Mouse (Mus musculus) kidney, embryonic 16.5 days (tissue): ENCODE results near the gene Cab39. TPM values are rescaled to one million over a fixed set of nuclear protein-coding genes. Genes with fewer than 3 reads are reported as not detected.

Experiments used
- ATAC-seq: fragments of 200-750 bp; cut with Nextera tagmentation; 2 replicates; pipeline ENCODE4 v1.8.0; 2017; ENCODE audit warnings: moderate TSS enrichment; ENCODE audit not compliant: low FRiP score, low TSS enrichment
- H3K27ac ChIP-seq: fragments of 300-500 bp; sonication (generic); 2 replicates; pipeline ENCODE4 v1.5.1; 2014; ENCODE audit warnings: low read length
- H3K27me3 ChIP-seq: fragments of 300-500 bp; sonication (generic); 2 replicates; pipeline ENCODE4 v1.6.1; 2014; ENCODE audit warnings: low read length, control low read depth, mixed read lengths; ENCODE audit not compliant: insufficient read depth
- H3K36me3 ChIP-seq: fragments of 300-500 bp; sonication (generic); 2 replicates; pipeline ENCODE4 v1.6.1; 2014; ENCODE audit warnings: low read length, control low read depth, mixed read lengths; ENCODE audit not compliant: insufficient read depth
- H3K4me1 ChIP-seq: fragments of 300-500 bp; sonication (generic); 2 replicates; pipeline ENCODE4 v1.6.1; 2014; ENCODE audit warnings: low read length, control low read depth, mixed read lengths; ENCODE audit not compliant: insufficient read depth
- H3K4me2 ChIP-seq: fragments of 300-500 bp; sonication (generic); replicated peaks from 2 replicates; pipeline ENCODE4 v1.6.1; 2014; ENCODE audit warnings: low read depth, low read length
- H3K4me3 ChIP-seq: fragments of 300-500 bp; sonication (generic); 2 replicates; pipeline ENCODE4 v1.5.1; 2014; ENCODE audit warnings: mild to moderate bottlenecking, low read length
- H3K9ac ChIP-seq: fragments of 300-500 bp; sonication (generic); replicated peaks from 2 replicates; pipeline ENCODE4 v1.6.1; 2014; ENCODE audit warnings: low read length
- H3K9me3 ChIP-seq: fragments of 300-500 bp; sonication (generic); 2 replicates; pipeline ENCODE4 v1.6.1; 2016; ENCODE audit warnings: low read length, control low read depth
- WGBS: fragments of 180-500 bp; shearing (Covaris S2); extraction: QIAGEN DNeasy Blood & Tissue Kit; methylation state at CpG from one replicate; pipeline ENCODE4 v1.1.7; 2014; 5-methylcytosine and 5-hydroxymethylcytosine counted together
- microRNA-seq: library from miRNA; unstranded; fragments of <30 nt; microRNA quantifications from one replicate; pipeline ENCODE4, GENCODE M21; 2016
- polyA plus RNA-seq: library from polyadenylated mRNA; unstranded; fragments of >200 nt; fragmentation: Nextera tagmentation; extraction: Ambion mirVana; gene quantifications from 2 replicates; pipeline ENCODE4 v1.2.1, GENCODE M21; 2015

The Cab39 gene
- polyA plus RNA-seq, 1 experiment from 2014 or later = 26.9 TPM

DNA sequence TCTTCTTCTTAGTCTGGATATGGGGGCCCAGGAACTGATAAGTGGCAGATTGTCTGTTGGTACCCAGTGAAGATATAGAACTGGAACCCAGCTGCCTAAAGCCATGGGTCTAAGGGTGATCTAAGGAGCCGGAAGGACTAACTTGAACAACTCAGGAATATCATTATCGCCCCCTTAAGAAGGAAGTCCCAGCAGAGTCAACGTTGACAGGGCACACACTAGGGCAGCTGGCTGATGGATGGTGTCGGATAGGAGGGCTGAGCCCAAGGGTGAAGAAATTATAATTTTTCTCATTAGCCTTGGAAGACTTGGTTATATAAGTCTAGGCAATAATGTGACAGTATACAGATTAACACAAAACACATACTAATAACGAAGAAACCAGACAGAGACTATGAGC is 102.9 kb downstream of the Cab39 start:
- no peak for ATAC-seq
- H3K27me3 ChIP-seq = no peaks in the 10 kb centered on the region
- no peak overlapping the region; the same call in 1 of the 2 replicates for H3K27ac ChIP-seq
- H3K9me3 ChIP-seq = no peaks in the 10 kb centered on the region
- H3K36me3 ChIP-seq = no peaks in the 10 kb centered on the region
- peak overlapping the region; percentile 83 for H3K4me3 ChIP-seq
- WGBS = 76% methylated on average over 5 of the region's 5 CpGs
- H3K4me2 ChIP-seq = peak overlapping the region; percentile 82
- peaks cover 57% of the 10 kb centered on the region for H3K4me1 ChIP-seq
- H3K9ac ChIP-seq = peak overlapping the region; percentile 83

DNA sequence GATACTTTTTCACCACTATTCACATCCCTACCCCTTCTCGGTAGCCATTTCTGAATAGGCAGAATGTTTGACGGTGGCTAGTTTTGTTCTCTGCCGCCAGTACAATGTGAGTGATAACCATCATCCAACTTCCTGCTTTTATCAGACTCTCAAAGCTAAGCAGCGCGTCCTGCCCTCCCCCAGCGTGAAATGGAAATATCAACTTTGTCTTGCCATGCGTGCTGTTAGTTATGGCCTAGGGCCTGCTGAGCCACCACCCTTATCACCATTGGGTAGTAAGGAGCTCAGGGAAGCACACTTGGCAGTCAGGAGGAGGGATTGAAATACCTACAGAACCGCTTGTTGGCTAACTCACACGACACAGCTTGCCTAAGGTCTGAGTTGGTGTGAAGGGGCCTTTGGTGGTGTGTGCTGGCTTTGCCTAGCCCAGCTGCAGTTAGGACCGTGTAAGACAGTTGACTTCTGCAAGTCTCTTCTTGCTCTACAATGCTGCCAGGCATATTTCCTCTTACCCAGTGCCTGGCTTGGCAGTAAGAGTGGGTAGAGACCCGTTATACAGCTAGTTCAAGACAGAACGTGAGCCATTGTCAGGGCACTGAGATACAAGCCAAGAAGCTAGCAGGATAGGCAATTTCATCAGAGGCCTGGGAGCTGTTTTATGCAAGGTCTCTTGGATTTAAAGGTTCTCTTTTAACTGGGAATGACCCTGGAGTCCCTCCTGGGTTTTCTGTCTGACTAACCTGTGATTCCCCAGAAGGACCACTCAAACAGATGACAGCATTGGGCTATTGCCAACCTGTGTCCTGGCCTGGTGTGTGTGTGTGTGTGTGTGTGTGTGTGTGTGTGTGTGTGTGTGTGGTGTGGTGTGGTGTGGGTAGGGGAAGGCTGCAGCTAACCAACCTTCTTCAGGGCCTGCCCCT is 103.8 kb downstream of the Cab39 start:
- Histone ChIP-seq H3K9ac (peak overlapping the region; percentile 1; the same call in 1 of the 2 replicates), H3K4me2 (peak overlapping the region; percentile 82), H3K36me3 (no peaks in the 10 kb centered on the region), H3K4me1 (peaks cover 66% of the 10 kb centered on the region), H3K27ac (peak overlapping the region; percentile 35; the same call in 1 of the 2 replicates), H3K9me3 (no peaks in the 10 kb centered on the region), H3K4me3 (no peak overlapping the region), H3K27me3 (no peaks in the 10 kb centered on the region)
- 59% methylated on average over 12 of the region's 12 CpGs for WGBS
- no peak for ATAC-seq

DNA sequence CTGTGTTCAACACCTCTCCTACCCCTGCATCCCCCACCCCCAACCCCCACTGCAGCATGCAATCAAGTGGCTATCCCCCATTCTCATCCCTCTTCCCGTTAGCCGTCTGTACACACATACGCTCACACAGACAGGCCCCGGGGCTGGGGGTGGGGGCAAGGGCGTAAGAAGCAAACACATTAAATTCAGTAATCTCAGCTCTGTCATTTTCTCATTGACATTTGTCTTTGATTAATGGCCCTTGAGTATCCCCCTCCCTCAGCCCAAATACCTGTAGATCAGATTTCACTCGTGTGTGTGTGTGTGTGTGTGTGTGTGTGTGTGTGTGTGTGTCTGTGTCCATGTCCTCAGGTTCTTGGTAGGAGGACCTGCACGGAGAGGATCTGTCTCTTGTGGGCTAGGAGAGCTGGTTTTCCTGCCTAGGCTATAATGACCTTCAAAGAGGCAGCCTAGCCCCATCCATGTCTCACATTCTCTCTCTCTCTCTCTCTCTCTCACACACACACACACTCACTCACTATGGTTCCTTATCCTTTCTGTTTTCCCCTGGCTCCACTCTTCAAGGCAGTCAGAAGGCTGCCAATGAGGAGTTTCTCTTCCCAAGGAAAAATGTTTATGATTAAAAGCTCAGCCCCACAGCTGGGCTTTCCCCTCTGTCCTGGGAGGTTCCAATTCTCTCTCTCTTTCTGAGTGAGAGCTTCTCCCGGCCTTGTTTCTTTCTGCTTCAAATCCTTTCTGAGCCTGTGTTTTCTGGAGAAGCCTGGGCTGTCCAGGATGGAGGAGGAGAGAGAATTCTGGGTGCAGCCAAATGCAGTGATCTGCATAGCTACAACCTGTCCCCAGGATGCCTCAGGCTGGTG is 104.9 kb downstream of the Cab39 start:
- Histone ChIP-seq H3K4me3 (no peak overlapping the region), H3K4me2 (peak overlapping the region; percentile 19; the same call in 1 of the 2 replicates), H3K27me3 (no peaks in the 10 kb centered on the region), H3K9me3 (no peaks in the 10 kb centered on the region), H3K27ac (peak overlapping the region; percentile 11; the same call in 1 of the 2 replicates), H3K4me1 (peaks cover 71% of the 10 kb centered on the region), H3K9ac (peak overlapping the region; percentile 32; the same call in 1 of the 2 replicates), H3K36me3 (peaks cover 4% of the 10 kb centered on the region)
- WGBS = 26% methylated on average over 8 of the region's 8 CpGs
- no peak for ATAC-seq

GRCm38 (mm10) chr1:85898761-85899387 is 105.6 kb downstream of the Cab39 start:
- Histone ChIP-seq H3K4me2 (no peak overlapping the region), H3K4me1 (peaks cover 71% of the 10 kb centered on the region), H3K27ac (no peak overlapping the region; the same call in 1 of the 2 replicates), H3K36me3 (peaks cover 11% of the 10 kb centered on the region), H3K9me3 (no peaks in the 10 kb centered on the region), H3K4me3 (no peak overlapping the region), H3K9ac (peak overlapping the region; percentile 32; the same call in 1 of the 2 replicates), H3K27me3 (no peaks in the 10 kb centered on the region)
- no peak for ATAC-seq
- 44% methylated on average over 12 of the region's 12 CpGs for WGBS

DNA sequence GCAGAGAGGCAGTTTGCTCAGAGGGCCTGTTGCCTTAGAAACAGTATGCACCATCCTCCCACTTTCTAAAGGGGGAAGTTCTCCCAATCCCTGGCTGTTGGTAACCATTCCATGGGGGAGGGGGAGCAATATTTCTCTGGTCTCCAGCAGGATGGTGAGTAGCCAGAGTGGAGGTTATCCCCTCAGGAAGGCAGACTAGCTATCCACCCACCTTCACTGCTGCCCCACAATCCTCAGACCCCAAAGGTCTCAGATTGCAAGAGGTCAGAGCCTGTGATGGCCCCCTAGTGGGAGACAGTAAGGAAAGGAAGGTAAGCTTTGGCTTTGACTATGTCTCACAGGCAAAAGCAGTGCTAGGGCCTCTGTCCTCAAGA is 106.1 kb downstream of the Cab39 start:
- Histone ChIP-seq H3K4me2 (no peak overlapping the region), H3K9me3 (no peaks in the 10 kb centered on the region), H3K4me1 (peaks cover 69% of the 10 kb centered on the region), H3K4me3 (no peak overlapping the region), H3K27ac (no peak overlapping the region; the same call in 1 of the 2 replicates), H3K27me3 (no peaks in the 10 kb centered on the region), H3K36me3 (peaks cover 15% of the 10 kb centered on the region), H3K9ac (no peak overlapping the region)
- no peak for ATAC-seq

GRCm38 (mm10) chr1:85900521-85901333 is 107.5 kb downstream of the Cab39 start:
- no peak overlapping the region for H3K9ac ChIP-seq

More at GRCm38 (mm10) chr1:85900521-85901333, 107.5 kb downstream of the Cab39 start:
- Histone ChIP-seq H3K27me3 (no peaks in the 10 kb centered on the region), H3K36me3 (peaks cover 28% of the 10 kb centered on the region), H3K27ac (peak overlapping the region; percentile 57), H3K4me3 (no peak overlapping the region), H3K9me3 (no peaks in the 10 kb centered on the region), H3K4me1 (peaks cover 66% of the 10 kb centered on the region), H3K4me2 (no peak overlapping the region)
- ATAC-seq = no peak
- WGBS = 38% methylated on average over 7 of the region's 7 CpGs

Small RNA genes lying within 50 kb of the gene (microRNA-seq; reads per million reads assigned to microRNA genes)
- gene Gm25472 (not detected), gene Mir8096 (not detected)

Other genes with a start within 250 kb of the Cab39 start
- gene G530012D18Rik, start 217.8 kb upstream of the Cab39 start, polyA plus RNA-seq = not detected in 2 replicates
- gene Sp110, start 194.6 kb upstream of the Cab39 start, polyA plus RNA-seq = 1.4 TPM in 2 replicates
- 1.2 and 1.3 TPM in 2 replicates for gene Sp140, start 193.1 kb upstream of the Cab39 start, polyA plus RNA-seq
- 2.8 and 3.3 TPM in 2 replicates for gene Sp100, start 143.5 kb upstream of the Cab39 start, polyA plus RNA-seq
- gene A630001G21Rik, start 14.8 kb upstream of the Cab39 start, polyA plus RNA-seq = 0.68 and 1.3 TPM in 2 replicates
- 248 and 269 TPM in 2 replicates for gene Itm2c, start 100.8 kb downstream of the Cab39 start, polyA plus RNA-seq
- gene 4933407L21Rik, start 135.0 kb downstream of the Cab39 start, polyA plus RNA-seq = 1.6 TPM in 2 replicates
- 0.14 TPM in 1 of 2 replicates, not detected in the other for gene Gpr55, start 167.6 kb downstream of the Cab39 start, polyA plus RNA-seq
- not detected in 2 replicates for gene Spata3, start 223.4 kb downstream of the Cab39 start, polyA plus RNA-seq